Mouse (Mus musculus) thymus, postnatal 14 days (tissue): ENCODE data around the gene Tjp2.
"Not testable (repeated sequence)": the region's sequence is repeated elsewhere in the genome, so short reads cannot be mapped to it uniquely, and the experiment has no call there.

ENCODE experiments used
- DNase-seq: peaks from one replicate; pipeline ENCODE4 v3.0.0; 2021

The Tjp2 gene

GRCm38 (mm10) chr19:24224500-24225304, at the start of gene Tjp2:
TSS of gene Tjp2 (minus strand) at chr19:24225030.
- peak; percentile 50 for DNase-seq

- no peak for DNase-seq
These were observed 49.5 kb upstream of the Tjp2 start for GRCm38 (mm10) chr19:24274281-24274680.

- DNase-seq = peak; percentile 69
These were observed 47.1 kb upstream of the Tjp2 start for GRCm38 (mm10) chr19:24271746-24272426.

- no peak for DNase-seq
These were observed 46.5 kb upstream of the Tjp2 start for GRCm38 (mm10) chr19:24271326-24271725.

- no peak for DNase-seq
These were observed 43.7 kb upstream of the Tjp2 start for GRCm38 (mm10) chr19:24268531-24268930.

GRCm38 (mm10) chr19:24266046-24266830, 41.4 kb upstream of the Tjp2 start:
- no peak for DNase-seq

- DNase-seq = peak; percentile 77
These were observed 40.2 kb upstream of the Tjp2 start for GRCm38 (mm10) chr19:24264991-24265390.

GRCm38 (mm10) chr19:24262736-24263135, 37.9 kb upstream of the Tjp2 start:
- no peak for DNase-seq

GRCm38 (mm10) chr19:24259390-24260351, 34.8 kb upstream of the Tjp2 start:
- DNase-seq = no peak

- no peak for DNase-seq
These were observed 33.5 kb upstream of the Tjp2 start for GRCm38 (mm10) chr19:24258368-24258767.

GRCm38 (mm10) chr19:24257962-24258361, 33.1 kb upstream of the Tjp2 start:
- DNase-seq = no peak

GRCm38 (mm10) chr19:24253657-24254260, 28.9 kb upstream of the Tjp2 start:
- no peak for DNase-seq

- no peak for DNase-seq
These were observed 27.0 kb upstream of the Tjp2 start for GRCm38 (mm10) chr19:24251869-24252268.

- no peak for DNase-seq
These were observed 18.5 kb upstream of the Tjp2 start for GRCm38 (mm10) chr19:24243340-24243739.

- DNase-seq = no peak
These were observed 17.1 kb upstream of the Tjp2 start for GRCm38 (mm10) chr19:24241799-24242546.

- DNase-seq = no peak
These were observed 16.4 kb upstream of the Tjp2 start for GRCm38 (mm10) chr19:24241271-24241670.

GRCm38 (mm10) chr19:24238011-24238410, 13.2 kb upstream of the Tjp2 start:
- DNase-seq = no peak

GRCm38 (mm10) chr19:24232356-24232755, 7.5 kb upstream of the Tjp2 start:
- not testable (repeated sequence) for DNase-seq

GRCm38 (mm10) chr19:24225305-24225696, 471 bp upstream of the Tjp2 start:
- DNase-seq = peak; percentile 18

- no peak for DNase-seq
These were observed 979 bp downstream of the Tjp2 start for GRCm38 (mm10) chr19:24223851-24224251.

- DNase-seq = no peak
These were observed 3.4 kb downstream of the Tjp2 start for GRCm38 (mm10) chr19:24221455-24221854.
